Mouse (Mus musculus) heart, embryonic 11.5 days (tissue): ENCODE data around the gene Dph5. TPM values are rescaled to one million over a fixed set of nuclear protein-coding genes. Genes with fewer than 3 reads are reported as not detected.
A peak's percentile ranks its signal among the peaks of the same experiment; 100 is the strongest.
"Not testable (repeated sequence)": the region's sequence is repeated elsewhere in the genome, so short reads cannot be mapped to it uniquely, and the experiment has no call there.

Source experiments
- ATAC-seq: fragments of 200-750 bp; cut with Nextera tagmentation; replicated peaks from 2 replicates; pipeline ENCODE4 v1.8.0; 2017; ENCODE audit warnings: moderate library complexity; ENCODE audit not compliant: insufficient number of reproducible peaks, low FRiP score, low TSS enrichment
- H3K27ac ChIP-seq: fragments of 300-500 bp; sonication (generic); 2 replicates; pipeline ENCODE4 v1.5.1; 2014; ENCODE audit warnings: mild to moderate bottlenecking, low read depth, low read length
- H3K27me3 ChIP-seq: fragments of 300-500 bp; sonication (generic); 2 replicates; pipeline ENCODE4 v1.6.1; 2014; ENCODE audit warnings: mild to moderate bottlenecking, low read length, mixed read lengths; ENCODE audit not compliant: control insufficient read depth, insufficient read depth
- H3K36me3 ChIP-seq: fragments of 300-500 bp; sonication (generic); 2 replicates; pipeline ENCODE4 v1.6.1; 2014; ENCODE audit warnings: mild to moderate bottlenecking, low read length, moderate library complexity, mixed read lengths; ENCODE audit not compliant: control insufficient read depth, insufficient read depth
- H3K4me1 ChIP-seq: fragments of 300-500 bp; sonication (generic); 2 replicates; pipeline ENCODE4 v1.6.1; 2014; ENCODE audit warnings: low read length; ENCODE audit not compliant: control insufficient read depth, insufficient read depth
- H3K4me2 ChIP-seq: fragments of 300-500 bp; sonication (generic); 2 replicates; pipeline ENCODE4 v1.6.1; 2014; ENCODE audit warnings: mild to moderate bottlenecking, moderate library complexity
- H3K4me3 ChIP-seq: fragments of 300-500 bp; sonication (generic); 2 replicates; pipeline ENCODE4 v1.5.1; 2014; ENCODE audit warnings: low read depth, low read length
- H3K9ac ChIP-seq: fragments of 300-500 bp; sonication (generic); 2 replicates; pipeline ENCODE4 v1.6.1; 2014; ENCODE audit warnings: mild to moderate bottlenecking, low read depth, low read length, moderate library complexity
- H3K9me3 ChIP-seq: fragments of 300-500 bp; sonication (generic); replicated peaks from 2 replicates; pipeline ENCODE4 v1.6.1; 2016; ENCODE audit warnings: low read length; ENCODE audit not compliant: control insufficient read depth
- WGBS: fragments of 180-500 bp; shearing (Covaris S2); extraction: QIAGEN DNeasy Blood & Tissue Kit; methylation state at CpG from one replicate; pipeline ENCODE4 v1.1.7; 2014; ENCODE audit not compliant: insufficient replicate concordance; 5-methylcytosine and 5-hydroxymethylcytosine counted together
- polyA plus RNA-seq: library from polyadenylated mRNA; unstranded; fragments of >200 nt; fragmentation: Nextera tagmentation; extraction: Ambion mirVana; gene quantifications from 2 replicates; pipeline ENCODE4 v1.2.1, GENCODE M21; 2014

Dph5 gene
- polyA plus RNA-seq, 1 experiment from 2014 or later, result 20.0 TPM

- no peak overlapping the region for H3K4me3 ChIP-seq
Observed at GRCm38 (mm10) chr3:115855576-115855975, 32.1 kb upstream of the Dph5 start.

GRCm38 (mm10) chr3:115856484-115857022, 31.1 kb upstream of the Dph5 start:
- Histone ChIP-seq H3K9ac (no peak overlapping the region), H3K27ac (no peak overlapping the region), H3K4me3 (no peak overlapping the region), H3K9me3 (no peaks in the 10 kb centered on the region), H3K4me1 (no peaks in the 10 kb centered on the region), H3K36me3 (no peaks in the 10 kb centered on the region), H3K4me2 (no peak overlapping the region), H3K27me3 (no peaks in the 10 kb centered on the region)
- WGBS, result 36% methylated on average over 8 of the region's 8 CpGs
- no peak for ATAC-seq

More at GRCm38 (mm10) chr3:115855576-115855975, 32.1 kb upstream of the Dph5 start:
- no peaks in the 10 kb centered on the region for H3K4me1 ChIP-seq
- no peak overlapping the region for H3K27ac ChIP-seq
- H3K36me3 ChIP-seq, result no peaks in the 10 kb centered on the region
- H3K9me3 ChIP-seq, result no peaks in the 10 kb centered on the region
- 75% methylated on average over 10 of the region's 10 CpGs for WGBS
- H3K9ac ChIP-seq, result no peak overlapping the region
- no peak overlapping the region for H3K4me2 ChIP-seq
- ATAC-seq, result no peak
- no peaks in the 10 kb centered on the region for H3K27me3 ChIP-seq

- ATAC-seq, result no peak
- 88% methylated on average over 10 of the region's 10 CpGs for WGBS
- no peak overlapping the region for H3K9ac ChIP-seq
- no peak overlapping the region for H3K4me3 ChIP-seq
- H3K27ac ChIP-seq, result no peak overlapping the region
- H3K27me3 ChIP-seq, result no peaks in the 10 kb centered on the region
- no peak overlapping the region for H3K4me2 ChIP-seq
- no peaks in the 10 kb centered on the region for H3K4me1 ChIP-seq
- no peaks in the 10 kb centered on the region for H3K9me3 ChIP-seq
- H3K36me3 ChIP-seq, result no peaks in the 10 kb centered on the region
Observed at GRCm38 (mm10) chr3:115857436-115857835, 30.2 kb upstream of the Dph5 start.

GRCm38 (mm10) chr3:115858822-115859221, 28.8 kb upstream of the Dph5 start:
- no peak overlapping the region for H3K4me2 ChIP-seq
- no peaks in the 10 kb centered on the region for H3K36me3 ChIP-seq
- H3K4me1 ChIP-seq, result no peaks in the 10 kb centered on the region
- ATAC-seq, result no peak
- no peaks in the 10 kb centered on the region for H3K9me3 ChIP-seq
- H3K27me3 ChIP-seq, result no peaks in the 10 kb centered on the region
- WGBS, result 75% methylated on average over 3 of the region's 3 CpGs
- no peak overlapping the region for H3K9ac ChIP-seq
- H3K4me3 ChIP-seq, result no peak overlapping the region
- H3K27ac ChIP-seq, result no peak overlapping the region

GRCm38 (mm10) chr3:115860780-115861179, 26.9 kb upstream of the Dph5 start:
- not testable (repeated sequence) for H3K4me1 ChIP-seq, H3K9me3 ChIP-seq, H3K4me2 ChIP-seq, H3K9ac ChIP-seq, H3K27ac ChIP-seq, ATAC-seq, H3K4me3 ChIP-seq, H3K27me3 ChIP-seq, H3K36me3 ChIP-seq
- 71% methylated on average over 1 of the region's 1 CpGs for WGBS

- Histone ChIP-seq H3K9me3 (no peaks in the 10 kb centered on the region), H3K27me3 (no peaks in the 10 kb centered on the region), H3K4me1 (no peaks in the 10 kb centered on the region), H3K36me3 (no peaks in the 10 kb centered on the region), H3K4me2 (no peak overlapping the region), H3K27ac (no peak overlapping the region), H3K9ac (no peak overlapping the region), H3K4me3 (no peak overlapping the region)
- no peak for ATAC-seq
- 67% methylated on average over 4 of the region's 4 CpGs for WGBS
Observed at GRCm38 (mm10) chr3:115863487-115863886, 24.1 kb upstream of the Dph5 start.

GRCm38 (mm10) chr3:115867150-115867549, 20.5 kb upstream of the Dph5 start:
- Histone ChIP-seq H3K27ac (peak overlapping the region; percentile 67), H3K4me3 (no peak overlapping the region), H3K9ac (no peak overlapping the region), H3K9me3 (no peaks in the 10 kb centered on the region), H3K4me2 (no peak overlapping the region), H3K36me3 (no peaks in the 10 kb centered on the region), H3K27me3 (no peaks in the 10 kb centered on the region), H3K4me1 (no peaks in the 10 kb centered on the region)
- 41% methylated on average over 4 of the region's 4 CpGs for WGBS
- 0 out of 2 replicates have a peak, but pooled peaks have one; percentile 42 for ATAC-seq

- no peak overlapping the region for H3K4me3 ChIP-seq
- no peak overlapping the region for H3K4me2 ChIP-seq
- no peaks in the 10 kb centered on the region for H3K36me3 ChIP-seq
- no peak overlapping the region for H3K9ac ChIP-seq
- no peaks in the 10 kb centered on the region for H3K27me3 ChIP-seq
- no peaks in the 10 kb centered on the region for H3K9me3 ChIP-seq
- 74% methylated on average over 1 of the region's 1 CpGs for WGBS
- no peaks in the 10 kb centered on the region for H3K4me1 ChIP-seq
- no peak overlapping the region for H3K27ac ChIP-seq
- no peak for ATAC-seq
Observed at GRCm38 (mm10) chr3:115867901-115868300, 19.7 kb upstream of the Dph5 start.

GRCm38 (mm10) chr3:115869360-115869759, 18.3 kb upstream of the Dph5 start:
- Histone ChIP-seq H3K27ac (no peak overlapping the region), H3K9ac (no peak overlapping the region), H3K36me3 (no peaks in the 10 kb centered on the region), H3K27me3 (no peaks in the 10 kb centered on the region), H3K9me3 (no peaks in the 10 kb centered on the region), H3K4me2 (no peak overlapping the region), H3K4me3 (no peak overlapping the region), H3K4me1 (no peaks in the 10 kb centered on the region)
- no peak for ATAC-seq
- WGBS, result 43% methylated on average over 2 of the region's 2 CpGs
